Mouse (Mus musculus) intestine, embryonic 14.5 days (tissue): ENCODE data around the gene Ncoa3. TPM values are rescaled to one million over a fixed set of nuclear protein-coding genes. Genes with fewer than 3 reads are reported as not detected.
A peak's percentile ranks its signal among the peaks of the same experiment; 100 is the strongest.

Experiments
- ATAC-seq: fragments of 200-750 bp; cut with Nextera tagmentation; replicated peaks from 2 replicates; pipeline ENCODE4 v1.8.0; 2017; ENCODE audit warnings: low read depth, moderate number of reproducible peaks, moderate TSS enrichment, moderate library complexity; ENCODE audit not compliant: low FRiP score, low TSS enrichment
- DNase-seq: peaks from one replicate; pipeline ENCODE4 v3.0.0-alpha.2; 2018; ENCODE audit warnings: low spot score
- H3K27ac ChIP-seq: fragments of 300-500 bp; sonication (generic); 2 replicates; pipeline ENCODE4 v1.5.1; 2014; ENCODE audit warnings: low read depth, mild to moderate bottlenecking, control low read depth
- H3K27me3 ChIP-seq: fragments of 300-500 bp; sonication (generic); replicated peaks from 2 replicates; pipeline ENCODE4 v1.6.1; 2014; ENCODE audit warnings: low read length, control low read depth; ENCODE audit not compliant: control insufficient read depth, insufficient read depth
- H3K36me3 ChIP-seq: fragments of 300-500 bp; sonication (generic); 2 replicates; pipeline ENCODE4 v1.6.1; 2014; ENCODE audit warnings: low read length, control low read depth; ENCODE audit not compliant: control insufficient read depth, insufficient read depth
- H3K4me1 ChIP-seq: fragments of 300-500 bp; sonication (generic); replicated peaks from 2 replicates; pipeline ENCODE4 v1.6.1; 2014; ENCODE audit warnings: low read length, control low read depth, mixed read lengths; ENCODE audit not compliant: control insufficient read depth, insufficient read depth
- H3K4me2 ChIP-seq: fragments of 300-500 bp; sonication (generic); 2 replicates; pipeline ENCODE4 v1.6.1; 2014; ENCODE audit warnings: low read length
- H3K4me3 ChIP-seq: fragments of 300-500 bp; sonication (generic); 2 replicates; pipeline ENCODE4 v1.5.1; 2014; ENCODE audit warnings: low read depth, low read length, control low read depth, mixed read lengths
- H3K9ac ChIP-seq: fragments of 300-500 bp; sonication (generic); 2 replicates; pipeline ENCODE4 v1.6.1; 2014; ENCODE audit warnings: mild to moderate bottlenecking, low read length
- H3K9me3 ChIP-seq: fragments of 300-500 bp; sonication (generic); 2 replicates; pipeline ENCODE4 v1.6.1; 2016; ENCODE audit warnings: low read length, control low read depth; ENCODE audit not compliant: control insufficient read depth
- WGBS: fragments of 180-500 bp; shearing (Covaris S2); extraction: QIAGEN DNeasy Blood & Tissue Kit; methylation state at CpG from one replicate; pipeline ENCODE4 v1.1.7; 2014; 5-methylcytosine and 5-hydroxymethylcytosine counted together
- polyA plus RNA-seq: library from polyadenylated mRNA; unstranded; fragments of >200 nt; fragmentation: Nextera tagmentation; extraction: Ambion mirVana; gene quantifications from 2 replicates; pipeline ENCODE4 v1.2.1, GENCODE M21; 2014

Ncoa3 gene
- polyA plus RNA-seq, 1 experiment from 2014 or later = 15.9 TPM

- DNase-seq (no peak), ATAC-seq (no peak)
- H3K4me2 ChIP-seq = no peak overlapping the region
- WGBS = 67% methylated on average over 6 of the region's 6 CpGs
- H3K4me1 ChIP-seq = no peaks in the 10 kb centered on the region
- no peaks in the 10 kb centered on the region for H3K36me3 ChIP-seq
- no peaks in the 10 kb centered on the region for H3K27me3 ChIP-seq
- no peak overlapping the region for H3K27ac ChIP-seq
- no peak overlapping the region for H3K4me3 ChIP-seq
- no peaks in the 10 kb centered on the region for H3K9me3 ChIP-seq
- H3K9ac ChIP-seq = no peak overlapping the region
Observed at GRCm38 (mm10) chr2:165981248-165981977, 11.0 kb upstream of the Ncoa3 start.

GRCm38 (mm10) chr2:165982512-165983389 lies 9.7 kb upstream of the Ncoa3 start:
- ATAC-seq = no peak
- Histone ChIP-seq H3K27me3 (no peaks in the 10 kb centered on the region), H3K9ac (no peak overlapping the region), H3K4me1 (no peaks in the 10 kb centered on the region), H3K36me3 (no peaks in the 10 kb centered on the region), H3K9me3 (no peaks in the 10 kb centered on the region), H3K4me2 (no peak overlapping the region), H3K4me3 (no peak overlapping the region), H3K27ac (no peak overlapping the region)
- 49% methylated on average over 16 of the region's 16 CpGs for WGBS
- DNase-seq = no peak

GRCm38 (mm10) chr2:165984318-165984717 lies 8.1 kb upstream of the Ncoa3 start:
- Histone ChIP-seq H3K27me3 (no peaks in the 10 kb centered on the region), H3K4me3 (no peak overlapping the region), H3K4me2 (no peak overlapping the region), H3K4me1 (no peaks in the 10 kb centered on the region), H3K9me3 (no peaks in the 10 kb centered on the region), H3K9ac (no peak overlapping the region), H3K27ac (no peak overlapping the region), H3K36me3 (no peaks in the 10 kb centered on the region)
- no peak for ATAC-seq
- no peak for DNase-seq
- 96% methylated on average over 1 of the region's 1 CpGs for WGBS

GRCm38 (mm10) chr2:165984891-165985290 lies 7.5 kb upstream of the Ncoa3 start:
- H3K9ac ChIP-seq = no peak overlapping the region
- H3K4me1 ChIP-seq = no peaks in the 10 kb centered on the region
- no peaks in the 10 kb centered on the region for H3K36me3 ChIP-seq
- H3K4me2 ChIP-seq = no peak overlapping the region
- no peaks in the 10 kb centered on the region for H3K27me3 ChIP-seq
- no peaks in the 10 kb centered on the region for H3K9me3 ChIP-seq
- no peak overlapping the region for H3K27ac ChIP-seq
- H3K4me3 ChIP-seq = no peak overlapping the region
- 86% methylated on average over 6 of the region's 6 CpGs for WGBS
- ATAC-seq (no peak), DNase-seq (no peak)

GRCm38 (mm10) chr2:165985581-165985980 lies 6.9 kb upstream of the Ncoa3 start:
- Histone ChIP-seq H3K27ac (no peak overlapping the region), H3K36me3 (no peaks in the 10 kb centered on the region), H3K4me3 (no peak overlapping the region), H3K4me1 (no peaks in the 10 kb centered on the region), H3K4me2 (no peak overlapping the region), H3K9ac (no peak overlapping the region), H3K9me3 (no peaks in the 10 kb centered on the region), H3K27me3 (no peaks in the 10 kb centered on the region)
- no peak for DNase-seq
- 88% methylated on average over 11 of the region's 11 CpGs for WGBS
- no peak for ATAC-seq

- peak overlapping the region; percentile 53 for H3K9ac ChIP-seq
- 1% methylated on average over 23 of the region's 23 CpGs for WGBS
- H3K4me2 ChIP-seq = peak overlapping the region; percentile 78
- peak; percentile 85 for DNase-seq
- H3K27ac ChIP-seq = peak overlapping the region; percentile 83
- ATAC-seq = peak; percentile 52; the same call in 1 of the 2 replicates
- no peaks in the 10 kb centered on the region for H3K36me3 ChIP-seq
- H3K27me3 ChIP-seq = no peaks in the 10 kb centered on the region
- H3K9me3 ChIP-seq = no peaks in the 10 kb centered on the region
- peak overlapping the region; percentile 44 for H3K4me3 ChIP-seq
- H3K4me1 ChIP-seq = no peaks in the 10 kb centered on the region
Observed at GRCm38 (mm10) chr2:165986921-165987453, 5.4 kb upstream of the Ncoa3 start.

GRCm38 (mm10) chr2:165993173-165993900 lies 901 bp downstream of the Ncoa3 start:
- DNase-seq (no peak), ATAC-seq (peak; percentile 45)
- Histone ChIP-seq H3K9me3 (no peaks in the 10 kb centered on the region), H3K27me3 (no peaks in the 10 kb centered on the region), H3K4me2 (peak overlapping the region; percentile 92), H3K36me3 (no peaks in the 10 kb centered on the region), H3K4me1 (peaks cover 9% of the 10 kb centered on the region; the same call in 1 of the 2 replicates), H3K9ac (peak overlapping the region; percentile 89), H3K4me3 (peak overlapping the region; percentile 83), H3K27ac (peak overlapping the region; percentile 81; the same call in 1 of the 2 replicates)
- WGBS = 2% methylated on average over 35 of the region's 35 CpGs

- H3K4me1 ChIP-seq = peaks cover 19% of the 10 kb centered on the region
- no peak for ATAC-seq
- no peaks in the 10 kb centered on the region for H3K9me3 ChIP-seq
- no peaks in the 10 kb centered on the region for H3K27me3 ChIP-seq
- H3K9ac ChIP-seq = no peak overlapping the region
- no peak for DNase-seq
- no peaks in the 10 kb centered on the region for H3K36me3 ChIP-seq
- 90% methylated on average over 4 of the region's 4 CpGs for WGBS
- peak overlapping the region; percentile 92; the same call in 1 of the 2 replicates for H3K4me2 ChIP-seq
- no peak overlapping the region for H3K27ac ChIP-seq
- H3K4me3 ChIP-seq = no peak overlapping the region
Observed at GRCm38 (mm10) chr2:165994341-165994740, 1.9 kb downstream of the Ncoa3 start.
